Mouse (Mus musculus) ES-E14 (cell line): ENCODE data around the gene Csrp3. TPM values are rescaled to one million over a fixed set of nuclear protein-coding genes. Genes with fewer than 3 reads are reported as not detected.

Source experiments
- DNase-seq: peaks from one replicate; pipeline ENCODE4 v3.0.0-alpha.2; 2013; ENCODE audit warnings: low read depth, low spot score
- H3K27ac ChIP-seq: 2 replicates; pipeline ENCODE4 v1.5.1; 2012; ENCODE audit warnings: low read depth, mild to moderate bottlenecking, low read length, moderate library complexity, mixed read lengths; ENCODE audit not compliant: poor library complexity, insufficient read depth, severe bottlenecking
- H3K36me3 ChIP-seq: 2 replicates; pipeline ENCODE4 v1.6.1; 2012; ENCODE audit warnings: mild to moderate bottlenecking, low read length, moderate library complexity, mixed read lengths; ENCODE audit not compliant: control insufficient read depth, poor library complexity, insufficient read depth, severe bottlenecking
- H3K4me1 ChIP-seq, 2 experiments: fragments of 150-350 bp in 1 of 2; sonication (generic) in 1 of 2; 2 replicates each; pipeline ENCODE4 v1.6.1; 2012; ENCODE audit warnings: low read length in 2 of 2, mild to moderate bottlenecking in 1 of 2, mixed read lengths in 1 of 2; ENCODE audit not compliant: control insufficient read depth in 2 of 2, insufficient read depth in 2 of 2, poor library complexity in 1 of 2
- H3K4me3 ChIP-seq, 2 experiments: fragments of 150-350 bp in 1 of 2; sonication (generic) in 1 of 2; 2 replicates each; pipeline ENCODE4 v1.5.1; 2012; ENCODE audit warnings: low read length in 2 of 2, low read depth in 1 of 2, mild to moderate bottlenecking in 1 of 2, mixed read lengths in 1 of 2; ENCODE audit not compliant: insufficient read depth in 1 of 2, poor library complexity in 1 of 2, severe bottlenecking in 1 of 2
- H3K9ac ChIP-seq: 2 replicates; pipeline ENCODE4 v1.6.1; 2012; ENCODE audit warnings: low read depth, mild to moderate bottlenecking, low read length, mixed read lengths; ENCODE audit not compliant: poor library complexity, insufficient read depth, severe bottlenecking
- H3K9me3 ChIP-seq: fragments of 150-350 bp; sonication (generic); 2 replicates; pipeline ENCODE4 v1.6.1; 2012; ENCODE audit warnings: low read depth, mild to moderate bottlenecking, low read length; ENCODE audit not compliant: control insufficient read depth, insufficient read depth
- CHD2 ChIP-seq: IDR thresholded peaks from 2 replicates; pipeline ENCODE4 v1.6.1; 2014; ENCODE audit warnings: mild to moderate bottlenecking, low read depth, low read length, inconsistent platforms
- HCFC1 ChIP-seq: IDR thresholded peaks from 2 replicates; pipeline ENCODE4 v1.6.1; 2012; ENCODE audit warnings: low read length, inconsistent platforms, borderline replicate concordance; ENCODE audit not compliant: insufficient read depth
- MAFK ChIP-seq: IDR thresholded peaks from 2 replicates; pipeline ENCODE4 v1.6.1; 2014; ENCODE audit warnings: mild to moderate bottlenecking, low read depth, low read length, inconsistent platforms; ENCODE audit not compliant: insufficient read depth
- ZC3H11A ChIP-seq: IDR thresholded peaks from 2 replicates; pipeline ENCODE4 v1.6.1; 2012; ENCODE audit warnings: low read depth, mild to moderate bottlenecking, inconsistent platforms, low read length, borderline replicate concordance
- ZNF384 ChIP-seq: IDR thresholded peaks from 2 replicates; pipeline ENCODE4 v1.6.1; 2012; ENCODE audit warnings: low read depth, low read length, inconsistent platforms
- in situ Hi-C, 2 experiments: fragments of 600-800 bp; cut with MboI; formaldehyde crosslinking; loops; one replicate each; pipeline ENCODE4 v1.15.1; 2025; ENCODE audit warnings: low sequenced_read_pairs in 2 of 2, inconsistent platforms in 1 of 2; ENCODE audit not compliant: unreplicated experiment in 2 of 2
- total RNA-seq: library from RNA; depleted of rRNA; stranded (reverse); fragments of 300-350 nt; gene quantifications from 2 replicates; pipeline ENCODE4 v1.2.3, GENCODE M21; 2012

The Csrp3 gene
- total RNA-seq, 1 experiment, result 1.3 TPM

GRCm38 (mm10) chr7:48864671-48865458 lies 17.0 kb upstream of the Csrp3 start:
- no peak overlapping the region for H3K4me3 ChIP-seq

GRCm38 (mm10) chr7:48864199-48864598 lies 16.4 kb upstream of the Csrp3 start:
- DNase-seq, result no peak
- Histone ChIP-seq H3K36me3 (peaks cover 13% of the 10 kb centered on the region), H3K9me3 (no peaks in the 10 kb centered on the region), H3K4me1 (no peaks in the 10 kb centered on the region), H3K27ac (no peak overlapping the region), H3K4me3 (no peak overlapping the region), H3K9ac (no peak overlapping the region)
- TF ChIP-seq CHD2, result no peak
- in situ Hi-C loops, result no loop called here

More at GRCm38 (mm10) chr7:48864671-48865458, 17.0 kb upstream of the Csrp3 start:
- Histone ChIP-seq H3K9ac (no peak overlapping the region), H3K27ac (no peak overlapping the region), H3K36me3 (peaks cover 15% of the 10 kb centered on the region), H3K9me3 (no peaks in the 10 kb centered on the region), H3K4me1 (no peaks in the 10 kb centered on the region)
- no peak for DNase-seq
- TF ChIP-seq HCFC1, result no peak
- no peak for TF ChIP-seq MAFK
- no peak for TF ChIP-seq CHD2
- no peak for TF ChIP-seq ZC3H11A
- TF ChIP-seq ZNF384, result no peak
- in situ Hi-C loops, result no loop called here

- TF ChIP-seq CHD2 (no peak), HCFC1 (no peak), MAFK (no peak), ZNF384 (no peak), ZC3H11A (no peak)
- Histone ChIP-seq H3K4me1 (no peaks in the 10 kb centered on the region), H3K27ac (no peak overlapping the region), H3K9ac (no peak overlapping the region), H3K36me3 (no peaks in the 10 kb centered on the region; the same call in 1 of the 2 replicates), H3K9me3 (no peaks in the 10 kb centered on the region), H3K4me3 (no peak overlapping the region)
- DNase-seq, result no peak
- in situ Hi-C loops, result no loop called here
Measured at GRCm38 (mm10) chr7:48861796-48862195, 14.0 kb upstream of the Csrp3 start.

- Histone ChIP-seq H3K36me3 (no peaks in the 10 kb centered on the region; the same call in 1 of the 2 replicates), H3K9ac (no peak overlapping the region), H3K27ac (no peak overlapping the region), H3K4me1 (no peaks in the 10 kb centered on the region), H3K4me3 (no peak overlapping the region), H3K9me3 (no peaks in the 10 kb centered on the region)
- no peak for DNase-seq
- no peak for TF ChIP-seq ZC3H11A
- TF ChIP-seq CHD2, result no peak
- no peak for TF ChIP-seq MAFK
- TF ChIP-seq HCFC1, result no peak
- TF ChIP-seq ZNF384, result no peak
- in situ Hi-C loops, result no loop called here
Measured at GRCm38 (mm10) chr7:48860948-48861347, 13.1 kb upstream of the Csrp3 start.

- Histone ChIP-seq H3K9me3 (no peaks in the 10 kb centered on the region), H3K4me1 (no peaks in the 10 kb centered on the region), H3K9ac (no peak overlapping the region), H3K36me3 (no peaks in the 10 kb centered on the region), H3K27ac (no peak overlapping the region), H3K4me3 (no peak overlapping the region)
- in situ Hi-C loops, result no loop called here
- no peak for TF ChIP-seq ZC3H11A
- TF ChIP-seq MAFK, result no peak
- no peak for TF ChIP-seq HCFC1
- no peak for TF ChIP-seq CHD2
- TF ChIP-seq ZNF384, result no peak
- DNase-seq, result no peak
Measured at GRCm38 (mm10) chr7:48859362-48859761, 11.5 kb upstream of the Csrp3 start.
